Mouse (Mus musculus) testis, adult 2 months (tissue): ENCODE measurements around the gene S100a6.

ENCODE experiments used
- CTCF ChIP-seq: fragments of 200-500 bp; IDR thresholded peaks from 2 replicates; pipeline ENCODE4 v1.5.1; 2012; ENCODE audit warnings: low read depth, mild to moderate bottlenecking, inconsistent platforms, low read length, moderate library complexity; ENCODE audit not compliant: control insufficient read depth, insufficient read depth, insufficient replicate concordance
- POLR2A ChIP-seq: fragments of 200-500 bp; IDR thresholded peaks from 2 replicates; pipeline ENCODE4 v1.6.1; 2012; ENCODE audit warnings: low read depth, mild to moderate bottlenecking, inconsistent platforms, low read length, moderate library complexity; ENCODE audit not compliant: control insufficient read depth

GRCm38 (mm10) chr3:90579433-90579832 lies 33.2 kb upstream of the S100a6 start:
- TF ChIP-seq POLR2A (no peak), CTCF (no peak)
